Mouse (Mus musculus) liver, adult 2 months (tissue): Measurements from ENCODE around the gene Casc3. TPM values are rescaled to one million over a fixed set of nuclear protein-coding genes. Genes with fewer than 3 reads are reported as not detected.

ENCODE experiments used
- DNase-seq: peaks from one replicate; pipeline ENCODE4 v3.0.0-alpha.2; 2011; ENCODE audit warnings: low read depth, low spot score; ENCODE audit errors: extremely low read depth
- H3K27ac ChIP-seq: fragments of 200-500 bp; replicated peaks from 2 replicates; pipeline ENCODE4 v1.5.1; 2012; ENCODE audit warnings: low read depth, mild to moderate bottlenecking, control low read depth, inconsistent platforms, low read length; ENCODE audit not compliant: insufficient read depth
- H3K27me3 ChIP-seq: fragments of 200-500 bp; 2 replicates; pipeline ENCODE4 v1.6.1; 2012; ENCODE audit warnings: mild to moderate bottlenecking, moderate library complexity, low read length, inconsistent platforms; ENCODE audit not compliant: control insufficient read depth, insufficient read depth
- H3K36me3 ChIP-seq: fragments of 200-500 bp; 2 replicates; pipeline ENCODE4 v1.6.1; 2012; ENCODE audit warnings: low read length, inconsistent platforms; ENCODE audit not compliant: control insufficient read depth, insufficient read depth
- H3K4me1 ChIP-seq: fragments of 200-500 bp; 2 replicates; pipeline ENCODE4 v1.6.1; 2011; ENCODE audit warnings: low read length; ENCODE audit not compliant: control insufficient read depth, insufficient read depth
- H3K4me3 ChIP-seq: fragments of 200-500 bp; 2 replicates; pipeline ENCODE4 v1.5.1; 2011; ENCODE audit warnings: low read depth, mild to moderate bottlenecking, control low read depth, low read length, moderate library complexity; ENCODE audit not compliant: insufficient read depth
- H3K79me2 ChIP-seq: fragments of 200-500 bp; 2 replicates; pipeline ENCODE4 v1.6.1; 2012; ENCODE audit warnings: inconsistent platforms, mild to moderate bottlenecking, low read length, moderate library complexity; ENCODE audit not compliant: control insufficient read depth, insufficient read depth
- H3K9ac ChIP-seq: fragments of 200-500 bp; 2 replicates; pipeline ENCODE4 v1.6.1; 2012; ENCODE audit warnings: low read depth, mild to moderate bottlenecking, control low read depth, inconsistent platforms, low read length
- CTCF ChIP-seq: fragments of 200-500 bp; IDR thresholded peaks from 2 replicates; pipeline ENCODE4 v1.5.1; 2011; ENCODE audit warnings: low read depth, low read length, control low read depth
- POLR2A ChIP-seq: fragments of 200-500 bp; IDR thresholded peaks from 2 replicates; pipeline ENCODE4 v1.6.1; 2011; ENCODE audit warnings: low read length, control low read depth; ENCODE audit not compliant: insufficient read depth; ENCODE audit errors: extremely low read depth
- WGBS: fragments of 180-500 bp; shearing (Covaris S2); methylation state at CpG from one replicate; pipeline ENCODE4 v1.1.7; 2018; 5-methylcytosine and 5-hydroxymethylcytosine counted together
- polyA plus RNA-seq: library from polyadenylated mRNA; depleted of rRNA; stranded (reverse); fragments of >200 nt; gene quantifications from 2 replicates; pipeline ENCODE4 v1.2.3, GENCODE M21; 2012
- total RNA-seq: library from RNA; depleted of rRNA; stranded (reverse); fragments of >200 nt; gene quantifications from 2 replicates; pipeline ENCODE4 v1.2.3, GENCODE M21; 2014

Gene Casc3
- total and polyA plus RNA-seq, 2 experiments: 3.6 to 12.5 TPM

DNA sequence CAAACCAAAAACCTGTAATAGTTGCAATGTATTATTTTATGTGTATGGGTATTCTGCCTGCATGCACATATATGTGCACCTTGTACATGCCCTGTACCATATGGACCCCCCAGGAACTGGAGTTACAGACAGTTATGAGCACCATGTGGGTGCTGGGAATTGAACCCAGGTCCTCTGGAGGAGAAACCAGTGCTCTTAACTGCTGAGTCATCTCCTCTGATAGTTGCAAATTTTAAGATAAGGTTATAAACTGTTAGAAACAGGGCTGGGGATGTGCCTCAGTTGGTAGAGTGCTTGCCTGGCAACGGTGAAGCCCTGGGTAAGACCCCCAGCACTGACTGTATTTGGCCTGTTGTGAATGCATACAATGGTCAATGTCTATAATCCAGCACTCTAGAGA, 13.3 kb upstream of the Casc3 start:
- no peak overlapping the region for H3K9ac ChIP-seq
- TF ChIP-seq CTCF (no peak), POLR2A (no peak)
- H3K79me2 ChIP-seq: peaks cover 11% of the 10 kb centered on the region
- no peak for DNase-seq
- no peak overlapping the region for H3K27ac ChIP-seq
- no peaks in the 10 kb centered on the region for H3K36me3 ChIP-seq
- no peak overlapping the region for H3K4me3 ChIP-seq
- no peaks in the 10 kb centered on the region for H3K27me3 ChIP-seq
- H3K4me1 ChIP-seq: peaks cover 15% of the 10 kb centered on the region
- WGBS: 79% methylated on average over 1 of the region's 1 CpGs

DNA sequence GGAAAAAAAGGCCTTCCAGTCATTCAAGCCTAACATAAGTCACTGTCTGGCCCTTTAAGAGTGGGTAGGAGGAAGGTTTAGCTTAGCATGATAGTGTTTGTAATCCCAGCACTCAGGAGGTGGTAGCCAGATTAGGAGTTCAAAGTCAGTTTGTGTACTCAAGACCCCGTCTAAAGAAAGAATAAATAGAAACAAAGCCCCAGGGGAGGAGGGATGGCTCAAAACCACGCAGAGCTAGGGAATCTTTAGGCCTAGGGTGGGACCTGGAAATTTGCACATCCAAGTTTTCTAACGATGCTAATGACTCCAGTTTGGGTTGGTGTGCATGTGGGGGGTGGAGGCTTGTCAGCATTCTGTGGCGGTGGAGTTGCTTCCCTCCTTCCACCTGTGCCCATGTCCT, 12.6 kb upstream of the Casc3 start:
- no peak for DNase-seq
- peaks cover 14% of the 10 kb centered on the region for H3K4me1 ChIP-seq
- no peak for TF ChIP-seq CTCF
- 44% methylated on average over 4 of the region's 4 CpGs for WGBS
- H3K79me2 ChIP-seq: peaks cover 15% of the 10 kb centered on the region
- H3K9ac ChIP-seq: no peak overlapping the region
- no peaks in the 10 kb centered on the region for H3K36me3 ChIP-seq
- no peak overlapping the region for H3K27ac ChIP-seq
- no peaks in the 10 kb centered on the region for H3K27me3 ChIP-seq
- no peak overlapping the region for H3K4me3 ChIP-seq

DNA sequence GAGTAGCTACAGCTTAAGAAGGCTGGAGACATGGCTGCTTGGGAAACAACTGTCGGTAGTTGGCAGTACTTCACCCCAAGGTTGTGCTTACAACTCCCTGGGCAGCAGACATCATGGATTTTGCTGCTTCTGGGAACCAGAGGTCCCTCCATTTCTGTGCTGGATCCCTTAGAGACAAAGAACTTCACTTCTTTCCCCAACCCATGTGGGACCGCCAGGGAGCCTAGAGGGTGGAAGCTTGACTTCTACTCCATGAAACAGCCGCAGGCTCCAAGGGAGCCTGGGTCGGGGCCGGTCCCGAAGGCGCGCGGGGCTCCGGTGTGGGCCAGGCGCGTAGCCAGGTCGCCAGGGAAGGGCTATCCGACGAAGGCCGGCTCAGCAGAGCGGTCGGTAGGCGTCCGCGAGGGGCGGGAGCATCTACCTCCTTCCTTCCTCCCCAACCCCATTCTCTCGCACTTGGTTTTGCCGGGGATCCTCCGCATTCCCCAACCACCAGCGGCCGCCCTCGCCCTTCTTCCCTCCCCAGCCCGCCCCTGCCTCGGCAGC, 10.2 kb upstream of the Casc3 start:
- H3K27me3 ChIP-seq: no peaks in the 10 kb centered on the region
- under 1% methylated on average over 29 of the region's 30 CpGs for WGBS
- DNase-seq: peak; percentile 67
- H3K9ac ChIP-seq: peak overlapping the region; percentile 95
- H3K36me3 ChIP-seq: peaks cover 5% of the 10 kb centered on the region
- H3K4me3 ChIP-seq: peak overlapping the region; percentile 92
- H3K27ac ChIP-seq: peak overlapping the region; percentile 94
- TF ChIP-seq CTCF: no peak; the same call in 1 of the 2 replicates
- 0 out of 2 replicates have a peak, but pooled peaks have one; percentile 68 for TF ChIP-seq POLR2A
- peaks cover 26% of the 10 kb centered on the region for H3K79me2 ChIP-seq
- H3K4me1 ChIP-seq: peaks cover 19% of the 10 kb centered on the region

DNA sequence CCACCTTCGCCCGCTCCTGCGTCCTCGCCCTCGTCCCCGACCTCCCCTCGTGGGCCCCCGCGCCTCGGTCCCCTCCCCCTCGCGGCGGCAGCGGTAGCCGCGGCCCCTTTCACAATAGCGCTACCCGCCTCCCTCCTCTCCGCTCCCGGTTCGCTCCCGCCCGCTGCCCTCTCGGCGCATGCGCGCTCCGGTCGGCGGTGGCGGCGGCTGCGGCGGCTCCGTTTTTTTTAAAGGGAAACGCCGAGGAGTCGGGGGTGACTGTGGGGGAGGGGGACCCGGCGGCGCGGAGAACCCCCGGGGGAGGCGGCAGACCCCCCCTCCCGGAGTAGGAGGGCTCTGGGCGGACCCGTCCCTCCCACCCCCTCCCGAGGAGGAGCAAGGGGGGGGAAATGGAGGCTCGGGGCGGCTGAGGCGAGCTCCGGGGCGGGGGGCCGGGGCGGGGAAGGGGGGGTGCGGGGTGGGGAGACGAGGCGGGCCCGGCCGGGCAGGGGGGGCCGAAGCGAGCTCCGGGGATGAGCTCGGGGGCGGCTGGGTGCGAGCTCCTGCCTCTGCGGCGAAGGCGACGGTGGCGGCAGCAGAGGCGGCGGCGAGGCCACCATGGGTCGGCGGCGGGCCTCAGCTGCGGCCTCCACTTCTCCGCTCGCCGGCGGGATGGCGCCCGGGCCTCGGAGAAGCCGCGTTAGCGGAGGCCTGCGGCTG, 9.5 kb upstream of the Casc3 start, which contains the start of gene Msl1:
Gene Msl1, plus strand, starts transcription at position 502 of the 699 bp plus-strand sequence.
- Histone ChIP-seq H3K9ac (peak within 1 kb of the TSS; percentile 95), H3K27me3 (no peaks in the 10 kb centered on the region), H3K4me3 (peak within 1 kb of the TSS; percentile 92), H3K79me2 (peaks cover 26% of the 10 kb centered on the region), H3K4me1 (peaks cover 17% of the 10 kb centered on the region), H3K36me3 (peaks cover 7% of the 10 kb centered on the region), H3K27ac (peak within 1 kb of the TSS; percentile 95)
- TF ChIP-seq POLR2A (no peak; the same call in none of the 2 replicates), CTCF (no peak)
- WGBS: 1% methylated on average over 75 of the region's 89 CpGs
- DNase-seq: peak; percentile 59

DNA sequence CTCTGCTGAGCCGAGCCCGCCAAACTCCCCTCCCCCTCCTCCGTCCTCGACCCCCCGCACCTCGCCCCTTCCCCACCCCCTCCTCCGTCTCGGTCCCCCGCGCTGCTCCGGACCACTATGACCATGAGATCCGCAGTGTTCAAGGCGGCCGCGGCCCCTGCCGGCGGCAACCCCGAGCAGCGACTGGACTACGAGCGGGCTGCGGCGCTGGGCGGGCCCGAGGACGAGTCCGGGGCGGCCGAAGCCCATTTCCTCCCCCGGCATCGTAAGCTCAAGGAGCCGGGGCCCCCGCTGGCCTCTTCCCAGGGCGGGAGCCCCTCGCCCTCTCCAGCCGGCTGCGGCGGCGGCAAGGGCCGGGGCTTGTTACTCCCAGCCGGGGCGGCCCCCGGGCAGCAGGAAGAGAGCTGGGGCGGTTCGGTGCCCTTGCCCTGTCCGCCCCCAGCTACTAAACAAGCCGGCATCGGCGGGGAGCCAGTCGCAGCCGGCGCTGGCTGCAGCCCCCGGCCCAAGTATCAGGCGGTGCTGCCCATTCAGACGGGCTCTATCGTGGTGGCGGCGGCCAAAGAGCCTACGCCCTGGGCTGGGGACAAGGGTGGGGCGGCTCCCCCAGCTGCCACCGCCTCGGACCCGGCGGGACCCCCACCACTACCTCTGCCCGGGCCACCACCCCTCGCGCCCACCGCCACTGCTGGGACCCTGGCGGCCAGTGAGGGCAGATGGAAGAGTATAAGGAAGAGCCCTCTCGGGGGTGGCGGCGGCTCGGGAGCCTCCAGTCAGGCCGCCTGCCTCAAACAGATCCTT, 8.8 kb upstream of the Casc3 start:
- Histone ChIP-seq H3K4me1 (peaks cover 13% of the 10 kb centered on the region), H3K4me3 (peak overlapping the region; percentile 92), H3K27me3 (no peaks in the 10 kb centered on the region), H3K36me3 (peaks cover 11% of the 10 kb centered on the region), H3K27ac (peak overlapping the region; percentile 95), H3K9ac (peak overlapping the region; percentile 95), H3K79me2 (peaks cover 26% of the 10 kb centered on the region)
- TF ChIP-seq CTCF (no peak), POLR2A (no peak)
- 1% methylated on average over 65 of the region's 74 CpGs for WGBS
- DNase-seq: no peak
